Mouse (Mus musculus) liver, embryonic 11.5 days (tissue): Measurements from ENCODE around the gene Tex22. TPM values are rescaled to one million over a fixed set of nuclear protein-coding genes. Genes with fewer than 3 reads are reported as not detected.

ENCODE experiments used
- ATAC-seq: fragments of 200-750 bp; cut with Nextera tagmentation; replicated peaks from 2 replicates; pipeline ENCODE4 v1.8.0; 2017; ENCODE audit warnings: moderate number of reproducible peaks, mild to moderate bottlenecking, moderate TSS enrichment, moderate library complexity; ENCODE audit not compliant: low FRiP score
- DNase-seq: peaks from one replicate; pipeline ENCODE4 v3.0.0-alpha.2; 2017; ENCODE audit warnings: low spot score
- H3K27ac ChIP-seq: fragments of 300-500 bp; sonication (generic); 2 replicates; pipeline ENCODE4 v1.5.1; 2014; ENCODE audit warnings: mild to moderate bottlenecking, low read depth, low read length, control low read depth
- H3K27me3 ChIP-seq: fragments of 300-500 bp; sonication (generic); replicated peaks from 2 replicates; pipeline ENCODE4 v1.6.1; 2014; ENCODE audit warnings: low read length, mixed read lengths; ENCODE audit not compliant: control insufficient read depth, insufficient read depth
- H3K36me3 ChIP-seq: fragments of 300-500 bp; sonication (generic); 2 replicates; pipeline ENCODE4 v1.6.1; 2014; ENCODE audit warnings: mild to moderate bottlenecking, low read length, moderate library complexity, mixed read lengths; ENCODE audit not compliant: control insufficient read depth, insufficient read depth
- H3K4me1 ChIP-seq: fragments of 300-500 bp; sonication (generic); replicated peaks from 2 replicates; pipeline ENCODE4 v1.6.1; 2014; ENCODE audit warnings: low read length, mixed read lengths; ENCODE audit not compliant: control insufficient read depth, insufficient read depth
- H3K4me2 ChIP-seq: fragments of 300-500 bp; sonication (generic); 2 replicates; pipeline ENCODE4 v1.6.1; 2014; ENCODE audit warnings: mild to moderate bottlenecking, control low read depth, moderate library complexity
- H3K4me3 ChIP-seq: fragments of 300-500 bp; sonication (generic); 2 replicates; pipeline ENCODE4 v1.5.1; 2014; ENCODE audit warnings: low read depth, low read length, control low read depth
- H3K9ac ChIP-seq: fragments of 300-500 bp; sonication (generic); 2 replicates; pipeline ENCODE4 v1.6.1; 2014; ENCODE audit warnings: low read depth, low read length, control low read depth
- H3K9me3 ChIP-seq: fragments of 300-500 bp; sonication (generic); 2 replicates; pipeline ENCODE4 v1.6.1; 2016; ENCODE audit warnings: low read length, inconsistent platforms, mixed read lengths; ENCODE audit not compliant: control insufficient read depth
- WGBS: fragments of 180-500 bp; shearing (Covaris S2); extraction: QIAGEN DNeasy Blood & Tissue Kit; methylation state at CpG from one replicate; pipeline ENCODE4 v1.1.7; 2014; 5-methylcytosine and 5-hydroxymethylcytosine counted together
- polyA plus RNA-seq: library from polyadenylated mRNA; unstranded; fragments of >200 nt; fragmentation: Nextera tagmentation; extraction: Ambion mirVana; gene quantifications from 2 replicates; pipeline ENCODE4 v1.2.1, GENCODE M21; 2014

Gene Tex22
- polyA plus RNA-seq, 1 experiment from 2014 or later = not detected

GRCm38 (mm10) chr12:113119516-113120410, 45.5 kb downstream of the Tex22 start:
- Histone ChIP-seq H3K9me3 (no peaks in the 10 kb centered on the region), H3K4me1 (no peaks in the 10 kb centered on the region), H3K4me2 (no peak overlapping the region), H3K27me3 (no peaks in the 10 kb centered on the region), H3K4me3 (no peak overlapping the region), H3K36me3 (peaks cover 77% of the 10 kb centered on the region), H3K9ac (no peak overlapping the region), H3K27ac (no peak overlapping the region)
- DNase-seq = peak; percentile 58
- WGBS = 88% methylated on average over 20 of the region's 20 CpGs
- peak; percentile 43; the same call in 1 of the 2 replicates for ATAC-seq

GRCm38 (mm10) chr12:113124726-113125125, 50.4 kb downstream of the Tex22 start:
- Histone ChIP-seq H3K27ac (no peak overlapping the region), H3K4me1 (no peaks in the 10 kb centered on the region), H3K4me3 (no peak overlapping the region), H3K36me3 (peaks cover 87% of the 10 kb centered on the region), H3K4me2 (no peak overlapping the region), H3K9me3 (no peaks in the 10 kb centered on the region), H3K27me3 (no peaks in the 10 kb centered on the region), H3K9ac (no peak overlapping the region)
- ATAC-seq = no peak
- no peak for DNase-seq
- 77% methylated on average over 6 of the region's 6 CpGs for WGBS

- H3K4me1 ChIP-seq = no peaks in the 10 kb centered on the region
- H3K36me3 ChIP-seq = peaks cover 92% of the 10 kb centered on the region
- no peaks in the 10 kb centered on the region for H3K27me3 ChIP-seq
- WGBS = 93% methylated on average over 8 of the region's 8 CpGs
- no peak overlapping the region for H3K9ac ChIP-seq
- H3K9me3 ChIP-seq = no peaks in the 10 kb centered on the region
- H3K27ac ChIP-seq = no peak overlapping the region
- no peak overlapping the region for H3K4me3 ChIP-seq
- ATAC-seq (no peak), DNase-seq (no peak)
- H3K4me2 ChIP-seq = no peak overlapping the region
Observed at GRCm38 (mm10) chr12:113130732-113131131, 56.4 kb downstream of the Tex22 start.

- H3K9me3 ChIP-seq = no peaks in the 10 kb centered on the region
- H3K4me1 ChIP-seq = no peaks in the 10 kb centered on the region
- H3K4me2 ChIP-seq = no peak overlapping the region
- no peak overlapping the region for H3K27ac ChIP-seq
- 96% methylated on average over 14 of the region's 14 CpGs for WGBS
- ATAC-seq (no peak), DNase-seq (no peak)
- no peaks in the 10 kb centered on the region for H3K27me3 ChIP-seq
- H3K4me3 ChIP-seq = no peak overlapping the region
- H3K36me3 ChIP-seq = peaks cover 89% of the 10 kb centered on the region
- H3K9ac ChIP-seq = no peak overlapping the region
Observed at GRCm38 (mm10) chr12:113131601-113132000, 57.3 kb downstream of the Tex22 start.

- H3K9me3 ChIP-seq = no peaks in the 10 kb centered on the region
- no peak overlapping the region for H3K9ac ChIP-seq
- H3K27ac ChIP-seq = no peak overlapping the region
- 67% methylated on average over 2 of the region's 2 CpGs for WGBS
- H3K36me3 ChIP-seq = peaks cover 87% of the 10 kb centered on the region
- H3K4me3 ChIP-seq = no peak overlapping the region
- no peak for DNase-seq
- H3K27me3 ChIP-seq = no peaks in the 10 kb centered on the region
- ATAC-seq = no peak
- H3K4me2 ChIP-seq = no peak overlapping the region
- no peaks in the 10 kb centered on the region for H3K4me1 ChIP-seq
Observed at GRCm38 (mm10) chr12:113132567-113132966, 58.3 kb downstream of the Tex22 start.

- ATAC-seq (no peak), DNase-seq (no peak)
- WGBS = 93% methylated on average over 9 of the region's 9 CpGs
- Histone ChIP-seq H3K9ac (no peak overlapping the region), H3K9me3 (no peaks in the 10 kb centered on the region), H3K27ac (no peak overlapping the region), H3K4me3 (no peak overlapping the region), H3K4me2 (no peak overlapping the region), H3K36me3 (peaks cover 88% of the 10 kb centered on the region), H3K27me3 (no peaks in the 10 kb centered on the region), H3K4me1 (no peaks in the 10 kb centered on the region)
Observed at GRCm38 (mm10) chr12:113133260-113133659, 59.0 kb downstream of the Tex22 start.

GRCm38 (mm10) chr12:113133861-113134403, 59.6 kb downstream of the Tex22 start:
- DNase-seq = no peak
- Histone ChIP-seq H3K9me3 (no peaks in the 10 kb centered on the region), H3K27ac (no peak overlapping the region), H3K4me3 (no peak overlapping the region), H3K4me2 (no peak overlapping the region), H3K27me3 (no peaks in the 10 kb centered on the region), H3K4me1 (no peaks in the 10 kb centered on the region), H3K36me3 (peaks cover 82% of the 10 kb centered on the region), H3K9ac (no peak overlapping the region)
- 87% methylated on average over 5 of the region's 5 CpGs for WGBS
- no peak for ATAC-seq

- Histone ChIP-seq H3K4me2 (no peak overlapping the region), H3K36me3 (peaks cover 77% of the 10 kb centered on the region), H3K4me1 (no peaks in the 10 kb centered on the region), H3K4me3 (no peak overlapping the region), H3K27ac (no peak overlapping the region), H3K27me3 (no peaks in the 10 kb centered on the region), H3K9me3 (no peaks in the 10 kb centered on the region), H3K9ac (no peak overlapping the region)
- no peak for DNase-seq
- no peak for ATAC-seq
- 91% methylated on average over 4 of the region's 4 CpGs for WGBS
Observed at GRCm38 (mm10) chr12:113134502-113134901, 60.2 kb downstream of the Tex22 start.

GRCm38 (mm10) chr12:113135401-113135800, 61.1 kb downstream of the Tex22 start:
- Histone ChIP-seq H3K27ac (no peak overlapping the region), H3K9me3 (no peaks in the 10 kb centered on the region), H3K36me3 (peaks cover 69% of the 10 kb centered on the region), H3K4me3 (no peak overlapping the region), H3K4me1 (peaks cover 3% of the 10 kb centered on the region), H3K27me3 (no peaks in the 10 kb centered on the region; the same call in 1 of the 2 replicates), H3K4me2 (no peak overlapping the region), H3K9ac (no peak overlapping the region)
- 88% methylated on average over 7 of the region's 7 CpGs for WGBS
- DNase-seq = no peak
- ATAC-seq = no peak
